In the genomic region with DNA sequence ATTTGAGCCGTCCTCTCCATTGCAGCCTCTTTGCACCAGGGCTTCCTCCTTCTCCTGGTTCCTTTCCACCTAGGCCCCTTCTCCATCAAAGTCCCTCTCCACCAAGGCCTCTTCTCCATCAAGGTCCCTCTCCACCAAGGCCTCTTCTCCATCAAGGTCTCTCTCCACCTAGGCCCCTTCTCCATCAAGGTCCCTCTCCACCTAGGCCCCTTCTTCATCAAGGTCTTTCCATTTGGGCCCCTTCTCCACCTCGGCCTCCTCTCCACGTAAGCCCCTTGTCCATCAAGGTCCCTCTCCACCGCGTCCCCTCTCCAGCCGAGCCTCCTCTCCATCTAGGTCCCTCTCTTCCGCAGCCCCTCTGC, we compare ENCODE assay signal across 8 mouse cellular contexts. TPM values are rescaled to one million over a fixed set of nuclear protein-coding genes. Genes with fewer than 3 reads are reported as not detected.
DNase-seq lines count a peak whose midpoint lies in the region; ATAC-seq and TF ChIP-seq lines count a peak whose summit lies in the region.

No protein-coding gene starts in this region.

- H3K79me2 ChIP-seq in heart, adult 2 months (replicated peaks; ENCODE audit: control insufficient read depth, insufficient read depth, low read length) = peaks cover 4% of the 10 kb centered on the region; the same call in 1 of the 2 replicates

- peak overlapping the region; percentile 64 for H3K27ac ChIP-seq in heart, adult 2 months
- H3K27ac ChIP-seq in forebrain, embryonic 10.5 days = peak overlapping the region; percentile 100
- H3K27ac ChIP-seq in liver, embryonic 13.5 days = peak overlapping the region; percentile 63

- no peak for TF ChIP-seq EP300 in heart, adult 2 months (IDR thresholded peaks at IDR 0.05; ENCODE audit: insufficient read depth, low read depth, low read length)

- peaks cover 21% of the 10 kb centered on the region for H3K4me1 ChIP-seq in heart, adult 2 months (ENCODE audit: control insufficient read depth, insufficient read depth, low read length)
- H3K4me1 ChIP-seq in forebrain, embryonic 10.5 days = peaks cover 47% of the 10 kb centered on the region
- peaks cover 56% of the 10 kb centered on the region for H3K4me1 ChIP-seq in liver, embryonic 13.5 days (replicated peaks)

- H3K9ac ChIP-seq in heart, adult 2 months (ENCODE audit: low read depth, low read length) = peak overlapping the region; percentile 90
- H3K9ac ChIP-seq in liver, embryonic 13.5 days = peak overlapping the region; percentile 98

- no peaks in the 10 kb centered on the region for H3K9me3 ChIP-seq in forebrain, embryonic 10.5 days
- H3K9me3 ChIP-seq in liver, embryonic 13.5 days (replicated peaks) = no peaks in the 10 kb centered on the region

- no peak for DNase-seq in heart, adult 2 months
- DNase-seq in heart, adult 18-20 months = no peak
- peak; percentile 48 for DNase-seq in 3134 (ENCODE audit: extremely low read depth, insufficient read length, low spot score)
- DNase-seq in forebrain, embryonic 10.5 days (ENCODE audit: extremely low spot score, low spot score) = no peak
- DNase-seq in liver, embryonic 13.5 days = no peak
- DNase-seq in urinary bladder, adult 2 months (ENCODE audit: low spot score) = no peak
- DNase-seq in retina, postnatal 1 day = no peak
- no peak for DNase-seq in left cerebral cortex, adult 11 months (ENCODE audit: low spot score)

- intact Hi-C loops in heart, adult 2 months (cut with DNase I) = loop anchor here (2.0 kb wide), 1 partner anchor 42 kb away; no protein-coding TSS in a partner anchor

- 10% methylated on average over 7 of the region's 7 CpGs for WGBS in heart, adult 2 months
- WGBS in forebrain, embryonic 10.5 days = 4% methylated on average over 7 of the region's 7 CpGs
- 7% methylated on average over 7 of the region's 7 CpGs for WGBS in liver, embryonic 13.5 days (ENCODE audit: insufficient replicate concordance)

- H3K36me3 ChIP-seq in heart, adult 2 months (ENCODE audit: control insufficient read depth, insufficient read depth, low read length) = peaks cover 4% of the 10 kb centered on the region
- H3K36me3 ChIP-seq in forebrain, embryonic 10.5 days (replicated peaks) = no peaks in the 10 kb centered on the region
- no peaks in the 10 kb centered on the region for H3K36me3 ChIP-seq in liver, embryonic 13.5 days

- peak overlapping the region; percentile 34; the same call in 1 of the 2 replicates for H3K4me3 ChIP-seq in heart, adult 2 months
- peak overlapping the region; percentile 97 for H3K4me3 ChIP-seq in forebrain, embryonic 10.5 days
- H3K4me3 ChIP-seq in liver, embryonic 13.5 days (replicated peaks) = peak overlapping the region; percentile 94

- no peaks in the 10 kb centered on the region for H3K27me3 ChIP-seq in heart, adult 2 months (ENCODE audit: control insufficient read depth, insufficient read depth, low read length)
- H3K27me3 ChIP-seq in forebrain, embryonic 10.5 days (ENCODE audit: poor library complexity, severe bottlenecking) = no peaks in the 10 kb centered on the region
- H3K27me3 ChIP-seq in liver, embryonic 13.5 days = no peaks in the 10 kb centered on the region

- no peak for TF ChIP-seq POLR2A in heart, adult 2 months (IDR thresholded peaks at IDR 0.05; ENCODE audit: insufficient read depth, low read depth, low read length)

- no peak for ATAC-seq in liver, embryonic 13.5 days (ENCODE audit: low read depth)

- no peak for TF ChIP-seq CTCF in heart, adult 2 months (IDR thresholded peaks at IDR 0.05)

- H3K4me2 ChIP-seq in liver, embryonic 13.5 days = peak overlapping the region; percentile 93

RNA-seq across cellular contexts. Expression of gene Prrc2b, which starts 0.3 kb away (rescaled TPM):
- 10 to 100 TPM; 78.3 to 82.6 TPM for total RNA-seq in heart, adult 2 months (2021)
- 39.3 and 46.9 TPM in 2 replicates for polyA plus RNA-seq in heart, adult 2 months (2012; rRNA removed)
- 10 to 100 TPM; 83.5 to 86.2 TPM for total RNA-seq in heart, adult 18-20 months (2021)
- polyA plus RNA-seq in forebrain, embryonic 10.5 days (2016; fragmentation: Nextera tagmentation; extraction: Ambion mirVana) = 48.2 and 50.1 TPM in 2 replicates
- polyA plus RNA-seq in liver, embryonic 13.5 days (2015; fragmentation: Nextera tagmentation; extraction: Ambion mirVana) = 6.8 and 7.7 TPM in 2 replicates
- polyA plus RNA-seq in urinary bladder, adult 2 months (2012; rRNA removed) = 34.1 and 53.6 TPM in 2 replicates

RNA-seq across cellular contexts. Expression of gene Plpp7, which starts 55.2 kb away (rescaled TPM):
- 10 to 100 TPM; 33.6 to 33.8 TPM for total RNA-seq in heart, adult 2 months (2021)
- polyA plus RNA-seq in heart, adult 2 months (2012; rRNA removed) = 56.3 and 62.1 TPM in 2 replicates
- 10 to 100 TPM; 27.3 to 38.3 TPM for total RNA-seq in heart, adult 18-20 months (2021)
- 4.8 and 5.3 TPM in 2 replicates for polyA plus RNA-seq in forebrain, embryonic 10.5 days (2016; fragmentation: Nextera tagmentation; extraction: Ambion mirVana)
- polyA plus RNA-seq in liver, embryonic 13.5 days (2015; fragmentation: Nextera tagmentation; extraction: Ambion mirVana) = 2.0 and 2.2 TPM in 2 replicates
- polyA plus RNA-seq in urinary bladder, adult 2 months (2012; rRNA removed) = 4.9 and 5.3 TPM in 2 replicates

Comparison
In these comparisons a context has a peak if more than half of its experiments do, and no peak if none do; other contexts are left out.
1. H3K4me3 ChIP-seq: peak in every context shown above with its lines; median percentile 97 in forebrain, embryonic 10.5 days; 94 in liver, embryonic 13.5 days; 34 in heart, adult 2 months.